9 mouse cellular contexts compared by ENCODE assay signal in the genomic region with DNA sequence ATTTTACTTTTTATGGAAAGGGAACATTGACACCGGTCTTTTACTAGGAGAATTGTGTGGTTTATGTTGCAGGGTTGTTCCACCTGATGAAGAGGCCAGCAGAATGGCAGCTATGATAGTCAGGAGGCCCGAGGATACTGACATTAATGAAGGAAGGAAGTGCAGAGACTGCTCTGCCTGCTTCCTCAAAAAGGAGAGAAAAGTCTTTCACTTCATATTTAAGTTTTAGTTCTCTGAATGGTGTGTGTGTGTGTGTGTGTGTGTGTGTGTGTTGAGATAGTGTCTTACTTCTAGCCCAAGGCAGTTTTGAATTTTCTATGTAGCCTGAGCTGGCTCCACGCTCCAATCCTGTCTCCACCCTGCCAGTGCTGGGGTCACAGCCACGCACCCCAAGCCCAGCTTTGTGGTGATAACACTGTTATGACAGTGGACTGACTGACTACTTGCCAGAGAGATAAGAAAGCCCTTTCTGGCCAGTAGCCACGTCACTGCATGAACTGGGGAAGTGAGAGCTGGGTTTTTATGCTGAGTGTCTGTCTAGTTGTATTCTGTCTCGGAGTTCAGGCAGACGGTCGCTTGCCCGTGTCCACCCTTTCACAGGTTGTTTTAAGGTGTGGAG.
DNase-seq lines count a peak whose midpoint lies in the region; ATAC-seq and TF ChIP-seq lines count a peak whose summit lies in the region.
"Had no signal": no experiment of that assay in that cellular context is flagged by ENCODE, and none has a peak within 500 bp of the region (broad histone marks: within the 10 kb centered on the region; RNA-seq: fewer than 3 reads in every experiment).

No protein-coding gene starts in this region.

- no peak for DNase-seq in layer of hippocampus, adult 2 months (ENCODE audit: low spot score in 2 of 2)
- no peak for DNase-seq in layer of hippocampus, adult 11-12 months (ENCODE audit: low spot score)
- peak; percentile 10 for DNase-seq in c-Kit-positive CD71-negative TER-119-negative erythroid progenitor cells, embryonic 14.5 days (ENCODE audit: low read depth)
- peak; percentile 75 for DNase-seq in heart, postnatal 4 days
- no peak for DNase-seq in cerebellum, postnatal 25 days
- DNase-seq in urinary bladder, adult 2 months (ENCODE audit: low spot score): no peak

- no peak overlapping the region for H3K4me3 ChIP-seq in layer of hippocampus, adult 2 months
- H3K4me3 ChIP-seq in forebrain, embryonic 16.5 days (replicated peaks; ENCODE audit: low read length): no peak overlapping the region
- H3K4me3 ChIP-seq: megakaryocyte, embryonic 14.5 days had no signal

- peaks cover 17% of the 10 kb centered on the region for H3K4me1 ChIP-seq in forebrain, embryonic 16.5 days (replicated peaks; ENCODE audit: control insufficient read depth, insufficient read depth, low read length)

- peak overlapping the region; percentile 11; the same call in 1 of the 2 replicates for H3K27ac ChIP-seq in layer of hippocampus, adult 2 months
- no peak overlapping the region for H3K27ac ChIP-seq in forebrain, embryonic 16.5 days (ENCODE audit: low read length)

- ATAC-seq in monocyte, adult 5-6 weeks (replicated peaks; ENCODE audit: insufficient number of reproducible peaks, low FRiP score, low TSS enrichment, poor library complexity, severe bottlenecking): peak; percentile 47; the same call in 1 of the 2 replicates
- no peak for ATAC-seq in forebrain, embryonic 16.5 days

- H3K9me3 ChIP-seq in forebrain, embryonic 16.5 days (ENCODE audit: control insufficient read depth, low read length): 0 out of 2 replicates have a peak, but pooled peaks cover 2% of the 10 kb centered on the region

- no peaks in the 10 kb centered on the region for H3K27me3 ChIP-seq in forebrain, embryonic 16.5 days (replicated peaks; ENCODE audit: control insufficient read depth, insufficient read depth, low read length)

- H3K4me2 ChIP-seq in forebrain, embryonic 16.5 days (ENCODE audit: low read length): no peak overlapping the region

- 79% methylated on average over 9 of the region's 9 CpGs for WGBS in forebrain, embryonic 16.5 days

- H3K9ac ChIP-seq in forebrain, embryonic 16.5 days (replicated peaks; ENCODE audit: low read depth, low read length): no peak overlapping the region

- no peak for TF ChIP-seq CTCF in layer of hippocampus, adult 2 months (conservative IDR thresholded peaks at IDR 0.05)

- no peaks in the 10 kb centered on the region for H3K36me3 ChIP-seq in forebrain, embryonic 16.5 days (ENCODE audit: control insufficient read depth, insufficient read depth)

Comparison
In these comparisons a context has a peak if more than half of its experiments do, and no peak if none do; other contexts are left out.
1. DNase-seq: peak in c-Kit-positive CD71-negative TER-119-negative erythroid progenitor cells, embryonic 14.5 days (single experiment) and heart, postnatal 4 days (single experiment); none in layer of hippocampus, adult 2 months (0 of 2), layer of hippocampus, adult 11-12 months (single experiment), cerebellum, postnatal 25 days (0 of 2) and urinary bladder, adult 2 months (single experiment).